Mouse (Mus musculus) midbrain, embryonic 16.5 days (tissue): ENCODE measurements around the gene Mllt6. TPM values are rescaled to one million over a fixed set of nuclear protein-coding genes. Genes with fewer than 3 reads are reported as not detected.
A peak's percentile ranks its signal among the peaks of the same experiment; 100 is the strongest.

Experiments
- ATAC-seq: fragments of 200-750 bp; cut with Nextera tagmentation; 2 replicates; pipeline ENCODE4 v1.8.0; 2017; ENCODE audit warnings: moderate TSS enrichment
- H3K27ac ChIP-seq: fragments of 300-500 bp; sonication (generic); 2 replicates; pipeline ENCODE4 v1.5.1; 2014; ENCODE audit warnings: mild to moderate bottlenecking, low read length, mixed read lengths
- H3K27me3 ChIP-seq: fragments of 300-500 bp; sonication (generic); 2 replicates; pipeline ENCODE4 v1.6.1; 2014; ENCODE audit warnings: low read depth, low read length, mixed read lengths; ENCODE audit not compliant: control insufficient read depth, insufficient read depth
- H3K36me3 ChIP-seq: fragments of 300-500 bp; sonication (generic); 2 replicates; pipeline ENCODE4 v1.6.1; 2014; ENCODE audit warnings: mild to moderate bottlenecking, low read length, moderate library complexity, mixed read lengths; ENCODE audit not compliant: control insufficient read depth, insufficient read depth
- H3K4me1 ChIP-seq: fragments of 300-500 bp; sonication (generic); 2 replicates; pipeline ENCODE4 v1.6.1; 2014; ENCODE audit warnings: mild to moderate bottlenecking, low read length, mixed read lengths; ENCODE audit not compliant: control insufficient read depth, insufficient read depth
- H3K4me2 ChIP-seq: fragments of 300-500 bp; sonication (generic); 2 replicates; pipeline ENCODE4 v1.6.1; 2014; ENCODE audit warnings: mild to moderate bottlenecking, low read length, mixed read lengths
- H3K4me3 ChIP-seq: fragments of 300-500 bp; sonication (generic); 2 replicates; pipeline ENCODE4 v1.5.1; 2014; ENCODE audit warnings: low read depth, mild to moderate bottlenecking, low read length, moderate library complexity, mixed read lengths
- H3K9ac ChIP-seq: fragments of 300-500 bp; sonication (generic); 2 replicates; pipeline ENCODE4 v1.6.1; 2014; ENCODE audit warnings: low read depth, low read length, mixed read lengths
- H3K9me3 ChIP-seq: fragments of 300-500 bp; sonication (generic); replicated peaks from 2 replicates; pipeline ENCODE4 v1.6.1; 2014; ENCODE audit warnings: mild to moderate bottlenecking, low read length, mixed read lengths; ENCODE audit not compliant: control insufficient read depth, poor library complexity, severe bottlenecking
- WGBS: fragments of 180-500 bp; shearing (Covaris S2); extraction: QIAGEN DNeasy Blood & Tissue Kit; methylation state at CpG from one replicate; pipeline ENCODE4 v1.1.7; 2014; 5-methylcytosine and 5-hydroxymethylcytosine counted together
- polyA plus RNA-seq: library from polyadenylated mRNA; unstranded; fragments of >200 nt; fragmentation: Nextera tagmentation; extraction: Ambion mirVana; gene quantifications from 2 replicates; pipeline ENCODE4 v1.2.1, GENCODE M21; 2015

Mllt6 gene
- polyA plus RNA-seq, 1 experiment from 2014 or later: 3.3 TPM

GRCm38 (mm10) chr11:97678301-97678700 lies 15.1 kb downstream of the Mllt6 start:
- no peak for ATAC-seq
- Histone ChIP-seq H3K4me3 (no peak overlapping the region), H3K9ac (no peak overlapping the region), H3K4me2 (no peak overlapping the region), H3K36me3 (peaks cover 26% of the 10 kb centered on the region), H3K9me3 (no peaks in the 10 kb centered on the region), H3K27me3 (no peaks in the 10 kb centered on the region), H3K4me1 (peaks cover 5% of the 10 kb centered on the region; the same call in 1 of the 2 replicates), H3K27ac (no peak overlapping the region)
- WGBS: 57% methylated on average over 15 of the region's 15 CpGs

- Histone ChIP-seq H3K9me3 (no peaks in the 10 kb centered on the region), H3K4me1 (peaks cover 6% of the 10 kb centered on the region; the same call in 1 of the 2 replicates), H3K4me2 (no peak overlapping the region), H3K27me3 (no peaks in the 10 kb centered on the region), H3K36me3 (peaks cover 13% of the 10 kb centered on the region), H3K9ac (no peak overlapping the region), H3K27ac (no peak overlapping the region), H3K4me3 (no peak overlapping the region)
- 51% methylated on average over 12 of the region's 12 CpGs for WGBS
- ATAC-seq: no peak
These were observed 17.2 kb downstream of the Mllt6 start for GRCm38 (mm10) chr11:97680430-97680829.

- Histone ChIP-seq H3K27ac (no peak overlapping the region), H3K9ac (no peak overlapping the region), H3K27me3 (no peaks in the 10 kb centered on the region), H3K4me2 (no peak overlapping the region), H3K9me3 (no peaks in the 10 kb centered on the region), H3K4me1 (peaks cover 7% of the 10 kb centered on the region), H3K36me3 (peaks cover 11% of the 10 kb centered on the region), H3K4me3 (no peak overlapping the region)
- ATAC-seq: no peak
- WGBS: 79% methylated on average over 6 of the region's 6 CpGs
These were observed 19.4 kb downstream of the Mllt6 start for GRCm38 (mm10) chr11:97682504-97683055.

- H3K27me3 ChIP-seq: no peaks in the 10 kb centered on the region
- H3K9me3 ChIP-seq: no peaks in the 10 kb centered on the region
- H3K4me2 ChIP-seq: no peak overlapping the region
- no peak overlapping the region for H3K9ac ChIP-seq
- no peak for ATAC-seq
- no peak overlapping the region for H3K27ac ChIP-seq
- H3K4me3 ChIP-seq: no peak overlapping the region
- H3K36me3 ChIP-seq: peaks cover 11% of the 10 kb centered on the region
- H3K4me1 ChIP-seq: peaks cover 7% of the 10 kb centered on the region
- 86% methylated on average over 6 of the region's 6 CpGs for WGBS
These were observed 21.0 kb downstream of the Mllt6 start for GRCm38 (mm10) chr11:97684063-97684680.

GRCm38 (mm10) chr11:97684766-97685165 lies 21.6 kb downstream of the Mllt6 start:
- H3K4me1 ChIP-seq: peaks cover 7% of the 10 kb centered on the region
- no peak overlapping the region; the same call in 1 of the 2 replicates for H3K4me2 ChIP-seq
- WGBS: 25% methylated on average over 7 of the region's 7 CpGs
- peaks cover 7% of the 10 kb centered on the region for H3K36me3 ChIP-seq
- H3K4me3 ChIP-seq: no peak overlapping the region
- H3K9me3 ChIP-seq: no peaks in the 10 kb centered on the region
- H3K27ac ChIP-seq: no peak overlapping the region
- no peak overlapping the region for H3K9ac ChIP-seq
- ATAC-seq: no peak
- H3K27me3 ChIP-seq: no peaks in the 10 kb centered on the region

- ATAC-seq: peak; percentile 57
- Histone ChIP-seq H3K4me2 (peak within 1 kb of the TSS; percentile 94), H3K9me3 (no peaks in the 10 kb centered on the region), H3K4me1 (peaks cover 7% of the 10 kb centered on the region), H3K9ac (peak within 1 kb of the TSS; percentile 72), H3K4me3 (peak within 1 kb of the TSS; percentile 48), H3K27ac (peak within 1 kb of the TSS; percentile 39; the same call in 1 of the 2 replicates), H3K36me3 (peaks cover 12% of the 10 kb centered on the region), H3K27me3 (no peaks in the 10 kb centered on the region)
- 2% methylated on average over 42 of the region's 43 CpGs for WGBS
These were observed 22.6 kb downstream of the Mllt6 start, which contains the start of gene Cisd3 for GRCm38 (mm10) chr11:97685613-97686321. Gene Cisd3, plus strand, starts transcription at chr11:97685826.

DNA sequence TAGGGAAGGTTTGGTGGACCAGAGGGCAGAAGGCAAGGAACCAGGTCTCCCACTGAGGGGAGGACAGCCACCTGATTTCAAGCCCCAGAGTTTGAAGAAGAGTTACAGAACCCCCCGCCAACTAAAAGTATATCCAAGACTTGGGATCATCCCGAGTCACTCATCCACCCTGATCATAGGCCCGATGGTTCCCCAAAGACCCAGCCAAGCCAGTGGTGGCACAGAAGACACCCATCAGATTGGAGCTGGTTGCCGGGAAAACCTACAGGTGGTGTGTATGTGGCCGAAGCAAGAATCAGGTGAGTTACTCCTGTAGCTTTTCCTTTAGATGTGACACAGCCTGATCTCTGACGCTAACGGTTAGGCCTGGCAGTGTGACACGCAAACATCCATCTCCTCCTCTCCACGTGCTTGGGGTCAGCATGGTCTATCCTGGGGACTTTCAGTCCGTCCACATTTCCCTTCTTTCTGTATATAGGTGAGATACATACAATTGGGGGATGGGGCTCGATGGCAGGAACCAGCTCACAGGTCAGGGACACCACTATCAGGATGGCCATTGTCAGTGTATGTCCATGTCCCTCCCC lies 23.2 kb downstream of the Mllt6 start:
- H3K27me3 ChIP-seq: no peaks in the 10 kb centered on the region
- WGBS: 77% methylated on average over 11 of the region's 11 CpGs
- ATAC-seq: no peak
- H3K9me3 ChIP-seq: no peaks in the 10 kb centered on the region
- H3K4me3 ChIP-seq: peak overlapping the region; percentile 48
- 0 out of 2 replicates have a peak overlapping the region, but pooled peaks have one; percentile 72 for H3K9ac ChIP-seq
- H3K36me3 ChIP-seq: peaks cover 17% of the 10 kb centered on the region
- H3K27ac ChIP-seq: no peak overlapping the region
- peak overlapping the region; percentile 94 for H3K4me2 ChIP-seq
- H3K4me1 ChIP-seq: peaks cover 7% of the 10 kb centered on the region

GRCm38 (mm10) chr11:97687061-97687460 lies 23.8 kb downstream of the Mllt6 start:
- Histone ChIP-seq H3K9me3 (no peaks in the 10 kb centered on the region), H3K36me3 (peaks cover 17% of the 10 kb centered on the region), H3K4me2 (no peak overlapping the region), H3K4me3 (no peak overlapping the region), H3K9ac (no peak overlapping the region), H3K27ac (no peak overlapping the region), H3K27me3 (no peaks in the 10 kb centered on the region), H3K4me1 (peaks cover 7% of the 10 kb centered on the region)
- ATAC-seq: no peak
- 89% methylated on average over 3 of the region's 3 CpGs for WGBS
